Mouse (Mus musculus) bone marrow, adult 2 months (tissue): ENCODE data around the gene Nacc2. TPM values are rescaled to one million over a fixed set of nuclear protein-coding genes. Genes with fewer than 3 reads are reported as not detected.

Experiments used
- H3K27ac ChIP-seq: fragments of 200-500 bp; 2 replicates; pipeline ENCODE4 v1.5.1; 2012; ENCODE audit warnings: low read depth, mild to moderate bottlenecking, control low read depth, inconsistent platforms, low read length; ENCODE audit not compliant: control insufficient read depth, poor library complexity, insufficient read depth
- H3K4me1 ChIP-seq: fragments of 200-500 bp; 2 replicates; pipeline ENCODE4 v1.6.1; 2011; ENCODE audit warnings: low read length; ENCODE audit not compliant: control insufficient read depth, insufficient read depth
- H3K4me3 ChIP-seq: fragments of 200-500 bp; replicated peaks from 2 replicates; pipeline ENCODE3; 2011; ENCODE audit warnings: mild to moderate bottlenecking, low read depth, low read length, control low read depth; ENCODE audit not compliant: control insufficient read depth
- CTCF ChIP-seq: fragments of 200-500 bp; IDR thresholded peaks from 2 replicates; pipeline ENCODE4 v1.5.1; 2011; ENCODE audit warnings: low read length, control low read depth; ENCODE audit not compliant: control insufficient read depth, insufficient read depth
- POLR2A ChIP-seq: fragments of 200-500 bp; IDR thresholded peaks from 2 replicates; pipeline ENCODE4 v1.6.1; 2011; ENCODE audit warnings: low read depth, mild to moderate bottlenecking, control low read depth, low read length, borderline replicate concordance; ENCODE audit not compliant: control insufficient read depth
- WGBS: fragments of 180-500 bp; shearing (Covaris S2); methylation state at CpG from one replicate; pipeline ENCODE4 v1.1.7; 2018; 5-methylcytosine and 5-hydroxymethylcytosine counted together
- polyA plus RNA-seq: library from polyadenylated mRNA; stranded (reverse); fragments of >200 nt; gene quantifications from 2 replicates; pipeline ENCODE4 v1.2.4, GENCODE M21; 2011; ENCODE audit warnings: low replicate concordance; ENCODE audit not compliant: missing spikeins, insufficient read depth, insufficient read length

Nacc2 gene
- polyA plus RNA-seq, 1 experiment, result 5.8 TPM

GRCm38 (mm10) chr2:26141893-26142635 lies 19.0 kb upstream of the Nacc2 start:
- 69% methylated on average over 12 of the region's 12 CpGs for WGBS

GRCm38 (mm10) chr2:26140903-26141302 lies 17.9 kb upstream of the Nacc2 start:
- H3K4me3 ChIP-seq, result peak overlapping the region; percentile 99
- peak overlapping the region; percentile 87 for H3K27ac ChIP-seq
- H3K4me1 ChIP-seq, result peaks cover 1% of the 10 kb centered on the region; the same call in 1 of the 2 replicates
- TF ChIP-seq CTCF, result no peak
- no peak for TF ChIP-seq POLR2A
- WGBS, result 13% methylated on average over 6 of the region's 6 CpGs

More at GRCm38 (mm10) chr2:26141893-26142635, 19.0 kb upstream of the Nacc2 start:
- H3K4me1 ChIP-seq, result peaks cover 1% of the 10 kb centered on the region; the same call in 1 of the 2 replicates
- no peak overlapping the region for H3K27ac ChIP-seq
- H3K4me3 ChIP-seq, result peak overlapping the region; percentile 8
- TF ChIP-seq POLR2A (no peak), CTCF (peak; percentile 81)

- Histone ChIP-seq H3K4me3 (peak overlapping the region; percentile 99), H3K4me1 (peaks cover 1% of the 10 kb centered on the region; the same call in 1 of the 2 replicates), H3K27ac (peak overlapping the region; percentile 87)
- under 1% methylated on average over 60 of the region's 60 CpGs for WGBS
- TF ChIP-seq CTCF (no peak), POLR2A (peak; percentile 68; the same call in 1 of the 2 replicates)
Observed at GRCm38 (mm10) chr2:26140292-26140819, 17.3 kb upstream of the Nacc2 start.

- Histone ChIP-seq H3K27ac (peak overlapping the region; percentile 87), H3K4me1 (peaks cover 1% of the 10 kb centered on the region; the same call in 1 of the 2 replicates)
- whole genome bisulfite sequencing, result under 1% methylated on average over 60 of the region's 60 CpGs
Observed at GRCm38 (mm10) chr2:26139545-26140206, 16.7 kb upstream of the Nacc2 start.

GRCm38 (mm10) chr2:26139034-26139544 lies 16.1 kb upstream of the Nacc2 start:
- 54% methylated on average over 7 of the region's 7 CpGs for WGBS
- H3K4me1 ChIP-seq, result peaks cover 1% of the 10 kb centered on the region; the same call in 1 of the 2 replicates
- H3K4me3 ChIP-seq, result peak overlapping the region; percentile 99
- H3K27ac ChIP-seq, result peak overlapping the region; percentile 87
- TF ChIP-seq CTCF, result no peak
- no peak for TF ChIP-seq POLR2A

More at GRCm38 (mm10) chr2:26139545-26140206, 16.7 kb upstream of the Nacc2 start:
- TF ChIP-seq POLR2A (no peak), CTCF (no peak)
- H3K4me3 ChIP-seq, result peak overlapping the region; percentile 99

GRCm38 (mm10) chr2:26138252-26139033 lies 15.4 kb upstream of the Nacc2 start:
- peaks cover 3% of the 10 kb centered on the region; the same call in 1 of the 2 replicates for H3K4me1 ChIP-seq
- 60% methylated on average over 31 of the region's 31 CpGs for WGBS
- H3K27ac ChIP-seq, result peak overlapping the region; percentile 87; the same call in 1 of the 2 replicates
- TF ChIP-seq POLR2A (peak; percentile 46; the same call in 1 of the 2 replicates), CTCF (no peak)
- H3K4me3 ChIP-seq, result peak overlapping the region; percentile 99

- no peak overlapping the region for H3K27ac ChIP-seq
- TF ChIP-seq POLR2A (no peak), CTCF (no peak)
- peaks cover 2% of the 10 kb centered on the region; the same call in 1 of the 2 replicates for H3K4me1 ChIP-seq
- WGBS, result 85% methylated on average over 2 of the region's 2 CpGs
- no peak overlapping the region for H3K4me3 ChIP-seq
Observed at GRCm38 (mm10) chr2:26134591-26134990, 11.6 kb upstream of the Nacc2 start.
